Mouse (Mus musculus): ENCODE measurements around the gene Scai.

DNA sequence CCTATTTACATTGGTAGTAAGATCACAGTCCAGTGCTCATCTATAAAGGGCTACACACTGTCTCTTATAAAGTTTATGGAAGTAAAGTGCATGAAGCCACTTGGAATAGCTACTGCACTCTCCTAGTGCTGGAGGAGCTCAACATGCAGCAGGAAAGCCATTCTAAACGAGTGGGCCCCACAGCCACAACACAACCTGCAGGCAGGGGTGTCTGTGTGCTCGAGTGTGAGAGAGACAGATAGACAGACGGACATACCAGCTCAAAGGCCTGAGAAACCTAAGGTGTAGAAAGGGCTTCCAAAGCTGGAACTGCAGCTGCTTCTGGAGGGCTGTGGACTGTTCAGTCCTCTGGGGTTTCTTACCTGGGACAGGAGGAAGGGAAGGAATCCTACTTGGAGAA is 174.0 kb downstream of the Scai start:
- TF ChIP-seq CTCF (IDR thresholded peaks at IDR 0.05; ENCODE audit: borderline replicate concordance, control insufficient read depth, extremely low read depth, insufficient read depth, low read length, poor library complexity) (no peak), POLR2A (IDR thresholded peaks at IDR 0.05; ENCODE audit: control insufficient read depth, extremely low read depth, insufficient read depth, low read length, poor library complexity) (no peak)

Data from thymus, adult 2 months (tissue).